Mouse (Mus musculus): ENCODE results near the gene Taldo1. TPM values are rescaled to one million over a fixed set of nuclear protein-coding genes. Genes with fewer than 3 reads are reported as not detected.
A peak's percentile ranks its signal among the peaks of the same experiment; 100 is the strongest.

Taldo1 gene
- polyA plus RNA-seq, 1 experiment from 2014 or later = 288 TPM

DNA sequence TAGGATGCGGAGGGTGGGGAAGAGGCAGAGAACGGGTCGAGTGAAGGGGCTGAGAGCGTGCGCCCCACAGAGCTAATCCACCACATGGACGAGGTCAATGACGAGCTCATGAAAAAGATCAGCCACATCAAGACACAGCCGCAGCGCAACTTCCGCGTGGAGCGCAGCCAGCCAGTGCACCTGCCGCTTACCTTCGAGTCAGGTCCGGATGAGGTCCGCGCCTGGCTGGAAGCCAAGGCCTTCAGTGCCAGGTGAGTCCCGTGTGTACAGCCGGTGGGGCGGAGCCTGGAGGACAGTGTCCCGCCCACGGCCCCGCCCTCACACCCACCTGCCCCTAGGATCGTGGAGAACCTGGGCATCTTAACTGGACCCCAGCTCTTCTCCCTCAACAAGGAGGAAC, 30.5 kb upstream of the Taldo1 start:
- Histone ChIP-seq H3K36me3 (ENCODE audit: control insufficient read depth, insufficient read depth, low read length) (no peaks in the 10 kb centered on the region), H3K4me3 (ENCODE audit: low read depth, low read length) (no peak overlapping the region), H3K9me3 (replicated peaks; ENCODE audit: control insufficient read depth, low read length) (no peaks in the 10 kb centered on the region), H3K4me2 (no peak overlapping the region), H3K27me3 (ENCODE audit: control insufficient read depth, insufficient read depth, low read length) (peaks cover 33% of the 10 kb centered on the region), H3K27ac (ENCODE audit: low read depth, low read length) (no peak overlapping the region), H3K4me1 (ENCODE audit: control insufficient read depth, insufficient read depth, low read length) (no peaks in the 10 kb centered on the region), H3K9ac (ENCODE audit: low read depth, low read length) (no peak overlapping the region)
- no peak for ATAC-seq (replicated peaks; ENCODE audit: insufficient number of reproducible peaks, low FRiP score, low TSS enrichment)
- 14% methylated on average over 24 of the region's 24 CpGs for WGBS (ENCODE audit: insufficient replicate concordance)

DNA sequence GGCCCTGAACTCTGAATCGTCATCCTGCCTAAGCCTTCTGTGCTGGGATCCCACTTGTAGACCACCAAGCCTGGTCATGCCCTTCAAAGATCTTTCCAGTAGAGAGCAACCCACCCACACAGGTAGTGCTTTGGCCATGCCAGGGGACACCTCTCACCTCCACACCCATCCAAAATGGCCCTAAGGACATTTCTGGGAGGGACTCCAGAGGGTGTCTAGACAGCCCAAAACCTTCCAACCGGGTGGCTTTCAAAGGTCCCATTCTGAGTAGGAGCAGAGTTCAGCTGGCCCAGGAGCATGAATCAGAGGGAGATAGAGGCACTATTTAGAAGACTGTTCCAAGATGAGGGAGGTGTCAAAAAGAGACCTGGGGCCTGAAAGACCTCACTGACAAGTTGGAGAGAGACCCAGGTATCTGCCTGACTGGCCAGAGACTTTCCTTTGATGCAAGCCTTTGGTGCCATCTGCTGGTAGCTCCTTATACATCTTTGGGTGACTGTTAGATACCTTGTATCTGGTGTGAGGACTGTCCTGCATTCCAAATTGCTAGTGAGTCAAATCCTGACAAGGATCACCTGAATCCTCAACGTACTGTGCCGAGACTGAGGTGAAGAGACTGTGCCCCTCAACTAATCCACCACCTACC, 28.8 kb upstream of the Taldo1 start:
- 49% methylated on average over 4 of the region's 4 CpGs for WGBS (ENCODE audit: insufficient replicate concordance)
- Histone ChIP-seq H3K4me1 (ENCODE audit: control insufficient read depth, insufficient read depth, low read length) (no peaks in the 10 kb centered on the region), H3K4me2 (no peak overlapping the region), H3K36me3 (ENCODE audit: control insufficient read depth, insufficient read depth, low read length) (no peaks in the 10 kb centered on the region), H3K9ac (ENCODE audit: low read depth, low read length) (no peak overlapping the region), H3K27ac (ENCODE audit: low read depth, low read length) (peak overlapping the region; percentile 24; the same call in 1 of the 2 replicates), H3K4me3 (ENCODE audit: low read depth, low read length) (no peak overlapping the region), H3K9me3 (replicated peaks; ENCODE audit: control insufficient read depth, low read length) (no peaks in the 10 kb centered on the region), H3K27me3 (ENCODE audit: control insufficient read depth, insufficient read depth, low read length) (peaks cover 33% of the 10 kb centered on the region)
- ATAC-seq (replicated peaks; ENCODE audit: insufficient number of reproducible peaks, low FRiP score, low TSS enrichment) = no peak

DNA sequence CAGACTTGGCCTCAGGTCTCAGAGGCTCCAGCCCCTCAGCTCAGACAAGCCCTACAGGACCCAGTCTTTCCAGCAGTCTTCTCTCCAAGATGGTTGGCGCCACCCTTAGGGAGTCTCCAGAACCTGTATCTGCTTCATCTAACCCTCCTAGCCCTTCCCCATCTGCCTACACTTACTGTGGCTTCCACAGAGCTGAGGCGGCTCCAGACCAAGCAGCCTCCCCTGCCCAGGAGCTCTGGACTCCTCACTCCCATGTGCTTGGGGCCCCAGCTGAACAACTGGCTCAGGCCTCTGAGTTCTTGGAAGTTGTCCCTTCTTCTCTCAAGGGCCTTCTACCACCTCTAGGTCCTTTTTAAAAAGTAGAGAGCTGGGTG, 28.3 kb upstream of the Taldo1 start:
- WGBS (ENCODE audit: insufficient replicate concordance) = 47% methylated on average over 2 of the region's 2 CpGs
- no peak overlapping the region for H3K9ac ChIP-seq (ENCODE audit: low read depth, low read length)
- H3K36me3 ChIP-seq (ENCODE audit: control insufficient read depth, insufficient read depth, low read length) = no peaks in the 10 kb centered on the region
- peak overlapping the region; percentile 24; the same call in 1 of the 2 replicates for H3K27ac ChIP-seq (ENCODE audit: low read depth, low read length)
- no peak overlapping the region for H3K4me2 ChIP-seq
- H3K9me3 ChIP-seq (replicated peaks; ENCODE audit: control insufficient read depth, low read length) = no peaks in the 10 kb centered on the region
- H3K4me3 ChIP-seq (ENCODE audit: low read depth, low read length) = no peak overlapping the region
- no peak for ATAC-seq (replicated peaks; ENCODE audit: insufficient number of reproducible peaks, low FRiP score, low TSS enrichment)
- H3K27me3 ChIP-seq (ENCODE audit: control insufficient read depth, insufficient read depth, low read length) = peaks cover 33% of the 10 kb centered on the region
- H3K4me1 ChIP-seq (ENCODE audit: control insufficient read depth, insufficient read depth, low read length) = no peaks in the 10 kb centered on the region

DNA sequence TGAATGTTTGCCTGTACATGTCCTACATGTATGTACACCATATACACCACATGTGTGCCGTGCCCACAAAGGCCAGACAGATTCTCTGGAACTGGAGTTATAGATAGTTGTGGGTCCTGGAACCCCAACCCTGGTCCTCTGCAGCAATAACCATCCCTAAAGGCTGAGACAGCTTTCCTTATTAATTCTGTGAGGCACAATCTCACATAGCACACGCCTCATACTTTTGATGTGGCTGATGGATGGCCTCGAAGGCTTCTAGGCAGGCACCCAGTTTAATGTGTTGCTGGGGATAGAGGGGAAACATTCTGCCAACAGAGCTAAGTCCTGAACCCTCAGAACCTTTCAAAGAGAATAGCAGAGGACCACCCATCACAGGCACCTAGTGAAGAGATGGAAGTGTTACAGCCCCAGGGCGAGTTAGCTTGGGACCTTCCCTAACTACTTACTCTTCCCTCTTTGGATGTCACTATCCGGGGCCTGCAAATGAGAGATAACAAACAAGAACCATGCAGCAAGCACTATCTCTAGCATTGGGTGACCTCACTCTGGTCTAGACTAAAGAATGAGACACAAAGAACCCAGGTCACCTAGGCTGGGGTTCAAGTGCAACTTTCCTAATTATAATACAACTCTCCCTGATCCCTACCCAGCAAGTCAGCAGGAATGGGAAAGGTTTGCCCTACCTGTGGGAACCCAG, 27.5 kb upstream of the Taldo1 start:
- no peaks in the 10 kb centered on the region for H3K4me1 ChIP-seq (ENCODE audit: control insufficient read depth, insufficient read depth, low read length)
- no peak overlapping the region for H3K4me3 ChIP-seq (ENCODE audit: low read depth, low read length)
- H3K4me2 ChIP-seq = no peak overlapping the region; the same call in 1 of the 2 replicates
- WGBS (ENCODE audit: insufficient replicate concordance) = 69% methylated on average over 5 of the region's 5 CpGs
- peaks cover 33% of the 10 kb centered on the region for H3K27me3 ChIP-seq (ENCODE audit: control insufficient read depth, insufficient read depth, low read length)
- ATAC-seq (replicated peaks; ENCODE audit: insufficient number of reproducible peaks, low FRiP score, low TSS enrichment) = peak; percentile 77
- no peak overlapping the region for H3K9ac ChIP-seq (ENCODE audit: low read depth, low read length)
- H3K27ac ChIP-seq (ENCODE audit: low read depth, low read length) = peak overlapping the region; percentile 64
- no peaks in the 10 kb centered on the region for H3K9me3 ChIP-seq (replicated peaks; ENCODE audit: control insufficient read depth, low read length)
- no peaks in the 10 kb centered on the region for H3K36me3 ChIP-seq (ENCODE audit: control insufficient read depth, insufficient read depth, low read length)

DNA sequence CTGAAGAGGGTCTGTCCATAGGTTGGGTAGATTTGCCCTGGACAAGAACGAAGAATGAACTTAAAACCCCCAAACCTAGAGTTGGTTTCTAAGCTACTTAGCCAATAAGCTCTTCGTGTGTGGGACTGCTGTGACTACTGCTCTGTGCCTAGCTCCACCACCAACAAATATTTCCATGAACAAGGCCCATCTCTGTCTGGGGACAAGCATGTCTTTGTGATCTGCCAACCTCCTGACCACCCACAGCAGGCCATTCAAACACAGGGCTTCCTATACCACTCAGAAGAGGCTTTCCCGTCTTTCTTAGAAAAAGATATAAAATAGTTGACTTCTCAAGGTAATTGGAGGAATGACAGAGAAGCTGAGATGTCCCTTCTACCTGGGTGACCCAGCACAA, 27.0 kb upstream of the Taldo1 start:
- Histone ChIP-seq H3K36me3 (ENCODE audit: control insufficient read depth, insufficient read depth, low read length) (no peaks in the 10 kb centered on the region), H3K4me2 (no peak overlapping the region; the same call in 1 of the 2 replicates), H3K27ac (ENCODE audit: low read depth, low read length) (peak overlapping the region; percentile 64), H3K4me3 (ENCODE audit: low read depth, low read length) (no peak overlapping the region), H3K9me3 (replicated peaks; ENCODE audit: control insufficient read depth, low read length) (no peaks in the 10 kb centered on the region), H3K9ac (ENCODE audit: low read depth, low read length) (no peak overlapping the region), H3K27me3 (ENCODE audit: control insufficient read depth, insufficient read depth, low read length) (peaks cover 33% of the 10 kb centered on the region), H3K4me1 (ENCODE audit: control insufficient read depth, insufficient read depth, low read length) (no peaks in the 10 kb centered on the region)
- WGBS (ENCODE audit: insufficient replicate concordance) = 66% methylated on average over 3 of the region's 3 CpGs
- ATAC-seq (replicated peaks; ENCODE audit: insufficient number of reproducible peaks, low FRiP score, low TSS enrichment) = no peak

DNA sequence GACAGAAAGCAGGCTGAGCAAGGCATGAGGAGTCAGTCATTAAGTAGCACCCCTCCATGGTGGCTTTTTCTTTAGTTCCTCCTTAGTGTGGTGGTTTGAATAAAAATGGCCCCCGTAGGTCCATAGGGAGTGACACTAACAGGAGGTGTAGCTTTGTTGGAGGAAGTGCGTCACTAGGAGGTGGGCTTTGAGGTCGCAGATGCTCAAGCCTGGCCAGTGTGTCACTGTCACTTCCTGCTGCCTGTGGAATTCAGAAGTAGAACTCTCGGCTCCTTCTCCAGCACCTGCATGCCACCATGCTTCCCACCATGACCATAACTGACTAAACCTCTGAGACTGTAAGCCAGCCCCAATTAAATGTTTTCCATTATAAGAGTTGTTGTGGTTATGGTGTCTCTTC, 24.6 kb upstream of the Taldo1 start:
- H3K36me3 ChIP-seq (ENCODE audit: control insufficient read depth, insufficient read depth, low read length) = no peaks in the 10 kb centered on the region
- no peak overlapping the region for H3K4me3 ChIP-seq (ENCODE audit: low read depth, low read length)
- no peak overlapping the region for H3K27ac ChIP-seq (ENCODE audit: low read depth, low read length)
- H3K9me3 ChIP-seq (replicated peaks; ENCODE audit: control insufficient read depth, low read length) = no peaks in the 10 kb centered on the region
- no peak overlapping the region for H3K9ac ChIP-seq (ENCODE audit: low read depth, low read length)
- H3K27me3 ChIP-seq (ENCODE audit: control insufficient read depth, insufficient read depth, low read length) = peaks cover 11% of the 10 kb centered on the region
- H3K4me1 ChIP-seq (ENCODE audit: control insufficient read depth, insufficient read depth, low read length) = no peaks in the 10 kb centered on the region
- H3K4me2 ChIP-seq = no peak overlapping the region
- no peak for ATAC-seq (replicated peaks; ENCODE audit: insufficient number of reproducible peaks, low FRiP score, low TSS enrichment)
- 78% methylated on average over 4 of the region's 4 CpGs for WGBS (ENCODE audit: insufficient replicate concordance)

DNA sequence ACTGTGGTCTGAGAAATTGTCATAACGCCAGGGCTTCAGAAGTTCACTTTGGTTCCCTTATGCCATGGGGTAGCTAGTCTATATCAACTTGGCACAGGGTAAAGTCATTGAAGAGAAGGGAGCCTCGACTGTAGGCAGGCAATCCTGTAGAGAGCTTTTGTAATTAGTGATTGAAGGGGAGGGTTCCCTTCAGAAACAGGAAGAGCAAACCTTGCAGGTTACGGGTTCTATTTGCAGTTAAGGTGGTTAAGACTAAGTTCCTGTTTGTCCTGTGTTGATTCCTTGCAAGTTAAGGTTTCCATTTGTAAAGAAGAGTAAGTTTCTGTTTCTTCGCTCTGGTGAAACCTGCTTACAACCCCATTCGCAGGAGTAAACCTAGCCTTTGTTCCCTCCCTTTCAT, 22.1 kb upstream of the Taldo1 start:
- 68% methylated on average over 5 of the region's 5 CpGs for WGBS (ENCODE audit: insufficient replicate concordance)
- H3K36me3 ChIP-seq (ENCODE audit: control insufficient read depth, insufficient read depth, low read length) = no peaks in the 10 kb centered on the region
- ATAC-seq (replicated peaks; ENCODE audit: insufficient number of reproducible peaks, low FRiP score, low TSS enrichment) = no peak

DNA sequence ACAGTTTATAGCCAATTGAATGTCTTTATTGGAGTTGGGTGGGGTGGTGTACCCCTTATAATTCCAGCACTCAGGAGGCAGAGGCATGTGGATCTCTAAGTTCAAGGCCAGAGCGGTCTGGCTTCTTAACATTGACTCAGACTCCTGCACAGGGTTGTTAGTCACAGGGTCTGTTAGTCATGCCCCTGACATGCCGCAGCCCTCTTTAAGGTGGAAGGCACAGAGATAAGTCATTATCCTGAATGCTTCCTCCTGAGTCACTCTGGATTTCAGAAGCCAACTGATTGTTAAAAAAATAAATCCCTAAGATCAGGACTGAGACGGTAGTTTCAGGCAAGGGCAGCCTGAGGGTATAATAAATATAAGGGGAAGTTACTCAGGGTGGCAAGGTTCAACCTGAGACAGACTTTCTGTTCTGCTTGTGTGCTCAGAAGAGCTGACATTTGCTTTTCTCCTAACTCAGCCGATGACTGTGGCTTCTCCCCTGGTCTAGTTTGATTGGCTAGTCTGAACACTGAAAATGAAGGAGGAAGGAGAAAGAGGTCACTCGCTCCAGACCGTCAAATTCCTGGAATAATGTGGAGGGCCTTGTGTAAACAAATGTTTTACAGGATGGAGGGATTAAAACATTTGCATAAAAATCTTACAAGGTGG, 19.9 kb upstream of the Taldo1 start:
- WGBS (ENCODE audit: insufficient replicate concordance) = 44% methylated on average over 6 of the region's 6 CpGs
- Histone ChIP-seq H3K4me2 (no peak overlapping the region), H3K27me3 (ENCODE audit: control insufficient read depth, insufficient read depth, low read length) (no peaks in the 10 kb centered on the region), H3K36me3 (ENCODE audit: control insufficient read depth, insufficient read depth, low read length) (no peaks in the 10 kb centered on the region), H3K4me1 (ENCODE audit: control insufficient read depth, insufficient read depth, low read length) (no peaks in the 10 kb centered on the region), H3K27ac (ENCODE audit: low read depth, low read length) (no peak overlapping the region), H3K9me3 (replicated peaks; ENCODE audit: control insufficient read depth, low read length) (no peaks in the 10 kb centered on the region), H3K9ac (ENCODE audit: low read depth, low read length) (no peak overlapping the region), H3K4me3 (ENCODE audit: low read depth, low read length) (no peak overlapping the region)
- no peak for ATAC-seq (replicated peaks; ENCODE audit: insufficient number of reproducible peaks, low FRiP score, low TSS enrichment)

More for the DNA sequence above, 22.1 kb upstream of the Taldo1 start:
- Histone ChIP-seq H3K27me3 (ENCODE audit: control insufficient read depth, insufficient read depth, low read length) (peaks cover 2% of the 10 kb centered on the region), H3K4me1 (ENCODE audit: control insufficient read depth, insufficient read depth, low read length) (no peaks in the 10 kb centered on the region), H3K4me3 (ENCODE audit: low read depth, low read length) (no peak overlapping the region), H3K4me2 (no peak overlapping the region), H3K27ac (ENCODE audit: low read depth, low read length) (no peak overlapping the region), H3K9me3 (replicated peaks; ENCODE audit: control insufficient read depth, low read length) (no peaks in the 10 kb centered on the region), H3K9ac (ENCODE audit: low read depth, low read length) (no peak overlapping the region)
